Mouse (Mus musculus) CD4-positive, CD25-positive, alpha-beta regulatory T cell, adult 2 months (primary cell): ENCODE data around the gene Aprt.

Experiments
- DNase-seq: peaks from one replicate; pipeline ENCODE4 v3.0.0-alpha.2; 2012; ENCODE audit warnings: low read depth, low spot score

Gene Aprt

GRCm38 (mm10) chr8:122537033-122537432, 39.7 kb downstream of the Aprt start:
- no peak for DNase-seq

DNA sequence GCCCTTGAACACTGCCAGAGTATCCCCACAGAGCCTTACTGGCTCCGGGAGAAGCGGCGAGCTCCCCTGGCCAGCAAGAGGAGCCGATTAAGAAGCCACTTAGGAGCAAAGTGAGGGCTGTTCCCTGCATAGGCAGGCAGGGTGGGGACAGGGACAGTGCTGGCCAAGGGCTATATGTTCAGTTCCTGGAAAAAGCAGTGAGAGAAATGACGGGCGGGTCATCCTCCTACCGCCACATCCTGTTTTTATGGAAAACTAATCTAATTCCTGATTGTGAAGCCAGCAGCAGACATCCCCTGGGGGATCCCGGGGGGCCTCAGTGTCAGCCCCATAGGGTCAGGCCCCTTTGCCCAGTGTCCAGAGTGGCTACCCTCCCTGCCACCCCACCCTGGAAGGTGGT, 45.4 kb downstream of the Aprt start:
- DNase-seq = no peak

GRCm38 (mm10) chr8:122529159-122529558, 47.5 kb downstream of the Aprt start:
- DNase-seq = no peak

DNA sequence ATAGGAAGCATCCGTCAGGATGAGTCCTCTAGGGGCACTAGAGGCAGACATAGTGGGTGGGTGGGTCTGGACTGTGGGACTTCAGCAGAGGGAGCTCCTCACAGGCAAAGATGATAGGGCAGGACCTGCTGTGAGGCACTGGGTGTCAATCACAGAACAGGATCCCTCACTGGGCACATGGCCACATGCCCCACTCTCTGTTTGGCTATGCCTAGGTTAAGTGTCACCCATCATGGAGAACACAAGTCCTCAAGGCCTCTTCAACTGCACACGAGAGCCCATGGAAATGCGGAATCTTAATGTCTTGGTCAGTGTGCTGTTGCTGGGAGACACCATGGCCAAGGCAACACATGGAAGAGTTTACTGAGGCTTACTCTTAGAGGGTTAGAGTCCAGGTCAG, 48.8 kb downstream of the Aprt start:
- no peak for DNase-seq

DNA sequence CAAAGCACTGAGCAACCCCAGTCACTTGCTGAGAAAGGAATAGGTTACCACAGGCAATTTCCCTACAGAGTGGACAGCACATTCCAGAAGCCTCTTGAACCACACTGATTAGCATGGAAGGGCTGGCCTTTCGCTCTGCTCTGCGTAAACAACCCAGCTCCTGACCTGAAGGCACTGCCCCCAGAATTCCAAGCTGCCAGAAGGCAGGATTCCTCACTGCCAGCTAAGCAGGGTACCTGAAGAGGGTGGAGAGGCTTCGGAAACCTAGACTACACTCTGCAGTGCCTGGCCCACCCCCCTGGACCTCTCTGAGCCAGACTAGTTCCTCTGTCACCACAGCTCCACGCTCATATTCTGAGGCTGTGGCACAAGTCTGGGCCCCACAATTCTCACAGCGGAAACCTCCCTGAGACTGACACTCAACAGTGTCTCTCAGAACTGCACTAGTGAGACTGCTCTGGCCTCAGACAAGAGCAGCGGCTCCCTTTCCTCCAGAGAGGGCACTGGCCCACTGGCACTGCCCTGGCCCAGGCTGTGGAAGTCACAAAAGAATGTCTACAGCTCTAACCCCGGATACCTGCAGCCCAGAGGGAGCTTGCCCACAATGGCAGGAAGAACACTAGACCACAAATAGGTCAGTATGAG, 50.1 kb downstream of the Aprt start:
- no peak for DNase-seq

- no peak for DNase-seq
These were observed 50.6 kb downstream of the Aprt start for GRCm38 (mm10) chr8:122526084-122526483.

DNA sequence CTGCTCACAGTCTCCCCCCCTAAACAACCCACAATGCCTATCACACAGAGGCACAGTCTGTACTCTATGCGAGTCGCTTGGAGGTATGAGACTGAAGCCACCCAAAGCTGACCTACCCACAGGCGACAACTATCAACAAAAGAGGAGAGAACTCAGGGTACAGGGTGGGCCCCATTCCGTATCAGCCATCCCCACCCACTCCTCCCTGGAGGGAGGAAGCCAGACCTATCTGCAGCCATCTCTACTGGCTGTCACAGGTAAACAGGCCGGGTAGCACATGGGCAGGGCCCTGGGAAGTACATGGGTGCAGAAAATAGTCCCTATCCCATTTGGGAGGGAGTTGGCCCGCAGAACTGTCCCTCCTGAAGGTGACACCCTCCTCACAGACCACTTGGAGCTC, 51.7 kb downstream of the Aprt start:
- DNase-seq = no peak
